8 mouse cellular contexts compared by ENCODE assay signal in the genomic region with DNA sequence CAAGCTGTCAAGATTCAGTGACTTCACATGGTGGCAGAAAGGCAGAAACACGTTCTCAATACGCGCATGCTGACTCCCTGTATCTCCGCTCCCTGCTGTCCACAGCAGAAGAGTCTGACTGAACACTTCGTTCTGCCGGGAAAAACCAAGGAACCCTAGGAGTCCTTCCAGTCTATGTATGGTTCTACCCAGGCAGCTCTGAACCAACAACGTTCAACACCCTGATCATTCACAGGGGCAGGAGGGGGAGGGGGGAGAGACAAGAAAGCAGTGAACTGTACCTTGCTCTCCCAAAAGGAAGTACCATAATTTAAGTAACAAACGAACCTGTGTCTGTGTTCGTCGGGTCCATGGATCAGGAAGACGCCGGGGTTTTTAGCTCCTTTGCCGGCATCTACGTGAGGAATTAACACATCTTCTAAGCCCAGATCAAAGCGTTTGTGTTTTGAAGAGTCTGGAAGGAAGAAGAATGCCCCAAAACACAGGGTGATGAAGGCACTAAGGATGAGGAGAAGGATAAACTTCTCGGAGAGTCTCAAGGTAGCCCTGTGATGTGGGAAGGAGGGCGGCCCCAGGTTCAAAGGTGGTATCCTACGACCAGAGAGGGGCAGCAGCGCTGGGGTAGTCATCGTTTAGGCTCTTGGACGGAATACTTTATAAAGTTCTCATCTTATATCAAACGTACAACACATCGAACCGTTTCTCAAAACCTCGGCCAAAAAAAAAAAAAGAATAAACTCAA. TPM values are rescaled to one million over a fixed set of nuclear protein-coding genes. Genes with fewer than 3 reads are reported as not detected.
DNase-seq lines count a peak whose midpoint lies in the region; ATAC-seq lines count a peak whose summit lies in the region.

No protein-coding gene starts in this region.

- H3K9me3 ChIP-seq in heart, embryonic 11.5 days (replicated peaks; ENCODE audit: control insufficient read depth, low read length), result no peaks in the 10 kb centered on the region
- H3K9me3 ChIP-seq in midbrain, embryonic 12.5 days, result no peaks in the 10 kb centered on the region

- peak overlapping the region; percentile 85 for H3K4me2 ChIP-seq in heart, embryonic 11.5 days
- H3K4me2 ChIP-seq in midbrain, embryonic 12.5 days (replicated peaks), result peak overlapping the region; percentile 73

- H3K4me3 ChIP-seq in heart, embryonic 11.5 days (ENCODE audit: low read depth, low read length), result peak overlapping the region; percentile 92
- peak overlapping the region; percentile 65 for H3K4me3 ChIP-seq in midbrain, embryonic 12.5 days

- H3K9ac ChIP-seq in heart, embryonic 11.5 days (ENCODE audit: low read depth, low read length), result peak overlapping the region; percentile 94
- peak overlapping the region; percentile 98 for H3K9ac ChIP-seq in midbrain, embryonic 12.5 days (replicated peaks)

- WGBS in heart, embryonic 11.5 days (ENCODE audit: insufficient replicate concordance), result 0% methylated on average over 25 of the region's 25 CpGs
- under 1% methylated on average over 25 of the region's 25 CpGs for WGBS in midbrain, embryonic 12.5 days

- peaks cover 14% of the 10 kb centered on the region for H3K4me1 ChIP-seq in heart, embryonic 11.5 days (ENCODE audit: control insufficient read depth, insufficient read depth, low read length)
- peaks cover 30% of the 10 kb centered on the region for H3K4me1 ChIP-seq in midbrain, embryonic 12.5 days

- no peak overlapping the region for H3K27ac ChIP-seq in heart, embryonic 11.5 days (ENCODE audit: low read depth, low read length)
- H3K27ac ChIP-seq in midbrain, embryonic 12.5 days (replicated peaks), result no peak overlapping the region

- H3K27me3 ChIP-seq in heart, embryonic 11.5 days (ENCODE audit: control insufficient read depth, insufficient read depth, low read length), result 0 out of 2 replicates have a peak, but pooled peaks cover 2% of the 10 kb centered on the region
- no peaks in the 10 kb centered on the region for H3K27me3 ChIP-seq in midbrain, embryonic 12.5 days

- no peak for DNase-seq in frontal cortex, postnatal 25 days (ENCODE audit: low spot score in 2 of 2)
- peak; percentile 53 for DNase-seq in ES-CJ7 (ENCODE audit: low read depth, low spot score)
- peak; percentile 31 to 41 for DNase-seq in cerebellum, postnatal 36 days
- peak; percentile 41 to 50 for DNase-seq in kidney, postnatal 25 days
- DNase-seq in thymus, postnatal 0 days (ENCODE audit: low spot score), result peak; percentile 39

- H3K36me3 ChIP-seq in heart, embryonic 11.5 days (ENCODE audit: control insufficient read depth, insufficient read depth, low read length), result no peaks in the 10 kb centered on the region
- H3K36me3 ChIP-seq in midbrain, embryonic 12.5 days, result no peaks in the 10 kb centered on the region

- ATAC-seq in frontal cortex, adult (ENCODE audit: low TSS enrichment), result peak; percentile 28
- ATAC-seq in heart, embryonic 11.5 days (replicated peaks; ENCODE audit: insufficient number of reproducible peaks, low FRiP score, low TSS enrichment), result no peak
- ATAC-seq in midbrain, embryonic 12.5 days (ENCODE audit: low FRiP score, low read depth), result no peak

RNA-seq across cellular contexts. Expression of gene Man1a2, which starts 0.9 kb away (rescaled TPM):
- polyA plus RNA-seq in heart, embryonic 11.5 days (2014; fragmentation: Nextera tagmentation; extraction: Ambion mirVana), result 54.0 and 69.3 TPM in 2 replicates
- 61.3 and 62.9 TPM in 2 replicates for polyA plus RNA-seq in midbrain, embryonic 12.5 days (2016; fragmentation: Nextera tagmentation; extraction: Ambion mirVana)
- 108 and 117 TPM in 2 replicates for polyA plus RNA-seq in thymus, postnatal 0 days (2015; fragmentation: Nextera tagmentation; extraction: Ambion mirVana)

Comparison
In these comparisons a context has a peak if more than half of its experiments do, and no peak if none do; other contexts are left out.
1. DNase-seq: peak in ES-CJ7 (single experiment), cerebellum, postnatal 36 days (2 of 2), kidney, postnatal 25 days (2 of 2) and thymus, postnatal 0 days (single experiment); none in frontal cortex, postnatal 25 days (0 of 2).